Mouse (Mus musculus) Patski (cell line): ENCODE measurements around the gene Kdm6b. TPM values are rescaled to one million over a fixed set of nuclear protein-coding genes. Genes with fewer than 3 reads are reported as not detected.

ENCODE experiments used
- ATAC-seq: fragments of 100-300 bp; one replicate; pipeline ENCODE4 v1.8.0; 2021
- CTCF ChIA-PET: fragments of 350-600 bp; sonication (Branson Sonifier 250); formaldehyde crosslinking; loops from one replicate; lab custom pipeline; 2022; ENCODE audit warnings: inconsistent platforms; lab: Charles Lee
- POLR2A ChIA-PET: fragments of 350-600 bp; sonication (Branson Sonifier 250); formaldehyde crosslinking; loops from one replicate; lab custom pipeline; 2022; ENCODE audit warnings: antibody characterized with exemption, inconsistent platforms; lab: Charles Lee
- DNase-seq: peaks from one replicate; pipeline ENCODE4 v3.0.0-alpha.2; 2011; ENCODE audit warnings: low read depth, low spot score
- H3K27me3 ChIP-seq: fragments of 371-371 bp; one replicate; pipeline ENCODE4 v1.5.1; 2021
- CTCF ChIP-seq: fragments of 100-300 bp; IDR thresholded peaks from one replicate; pipeline ENCODE4 v1.5.1; 2021
- in situ Hi-C: fragments of 300-500 bp; cut with MboI; formaldehyde crosslinking; loops from 3 replicates; pipeline ENCODE4 v1.11.1; 2018; ENCODE audit warnings: low pct_unique_long_range_greater_than_20kb, mixed read lengths
- polyA plus RNA-seq: library from polyadenylated mRNA; unstranded; gene quantifications from one replicate; pipeline ENCODE4 v1.2.3, GENCODE M21; 2021

Kdm6b gene
- polyA plus RNA-seq, 1 experiment from 2014 or later = 26.6 TPM

DNA sequence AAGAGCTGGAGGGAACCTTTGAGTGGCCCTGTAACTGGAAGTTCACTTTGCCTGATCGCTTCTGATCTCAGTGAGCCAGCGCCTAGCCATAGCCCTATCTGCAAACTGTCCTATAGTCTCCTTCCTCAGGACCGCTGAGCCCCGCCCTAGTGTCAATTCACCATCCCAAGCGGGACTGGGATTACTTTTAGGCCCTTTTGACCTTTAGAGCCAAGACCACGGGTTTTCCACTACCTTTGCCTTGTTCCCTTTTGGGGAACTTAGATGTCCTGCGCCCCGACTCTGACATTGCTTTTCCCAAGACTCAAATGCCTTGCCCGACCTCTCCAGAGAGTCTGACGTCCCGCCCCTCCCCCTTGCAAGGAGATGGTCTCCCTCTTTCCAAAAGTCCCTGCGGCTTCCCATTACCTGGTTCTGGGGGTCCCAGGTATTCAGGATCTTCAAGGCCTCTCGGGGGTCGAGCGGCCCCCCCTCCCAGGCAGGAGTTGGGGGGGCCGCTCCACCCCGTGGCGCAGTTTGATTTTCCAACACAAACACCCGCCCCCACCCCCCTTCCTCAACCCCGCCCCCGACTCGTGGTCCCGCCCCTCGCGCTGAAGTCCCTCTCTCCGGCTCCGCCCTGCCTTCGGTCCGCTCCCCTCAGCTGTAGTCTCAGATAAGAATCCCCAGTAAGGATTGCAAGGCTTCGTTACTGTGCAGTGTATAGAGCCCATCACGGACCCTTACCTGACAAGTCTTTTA, 6.5 kb upstream of the Kdm6b start:
- H3K27me3 ChIP-seq = peaks cover 10% of the 10 kb centered on the region
- ATAC-seq (no peak), DNase-seq (no peak)
- ChIA-PET POLR2A (interaction anchor here (0.7 to 2.6 kb wide), 3 partner anchors 11 to 25 kb away, joined by 3 to 34 read pairs (median 4); partner anchors contain the start of genes Cyb5d1 and Naa38), CTCF (interaction anchor here (1.8 to 2.5 kb wide), 2 partner anchors 10 to 94 kb away, joined by 4 to 9 read pairs; no protein-coding TSS in a partner anchor)
- no peak for TF ChIP-seq CTCF
- in situ Hi-C loops = loop anchor here (25.0 kb wide), 1 partner anchor 567 kb away; the partner anchor contains the start of genes Ctdnep1, Elp5, Gabarap and Phf23

DNA sequence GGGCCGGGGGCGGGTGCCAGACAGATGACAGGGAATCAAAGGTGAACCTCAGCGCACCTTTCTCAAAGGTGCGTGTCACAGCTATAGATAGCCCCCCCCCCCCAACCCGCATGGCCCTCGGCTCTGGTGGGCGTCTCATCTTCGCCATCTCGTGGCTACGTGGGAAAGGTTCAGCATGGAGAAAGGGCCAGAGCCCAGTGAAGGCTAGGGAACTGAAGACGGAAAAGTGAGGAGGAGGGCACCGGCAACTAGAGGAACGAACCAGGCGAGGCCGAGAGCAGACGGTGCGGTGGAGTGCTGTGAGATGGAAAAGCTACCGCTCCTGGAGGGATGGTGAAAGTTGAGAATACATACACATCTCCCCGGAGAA, 6.0 kb upstream of the Kdm6b start:
- DNase-seq = no peak
- CTCF ChIA-PET = interaction anchor here (1.8 to 2.5 kb wide), 2 partner anchors 9 to 94 kb away, joined by 4 to 9 read pairs; no protein-coding TSS in a partner anchor
- TF ChIP-seq CTCF = no peak
- in situ Hi-C loops = loop anchor here (25.0 kb wide), 1 partner anchor 568 kb away; the partner anchor contains the start of genes Ctdnep1, Elp5, Gabarap and Phf23
- ATAC-seq = no peak
- peaks cover 10% of the 10 kb centered on the region for H3K27me3 ChIP-seq
- POLR2A ChIA-PET = interaction anchor here (0.6 to 2.6 kb wide), 4 partner anchors 10 to 93 kb away, joined by 3 to 34 read pairs (median 4); partner anchors contain the start of genes Cyb5d1 and Naa38

DNA sequence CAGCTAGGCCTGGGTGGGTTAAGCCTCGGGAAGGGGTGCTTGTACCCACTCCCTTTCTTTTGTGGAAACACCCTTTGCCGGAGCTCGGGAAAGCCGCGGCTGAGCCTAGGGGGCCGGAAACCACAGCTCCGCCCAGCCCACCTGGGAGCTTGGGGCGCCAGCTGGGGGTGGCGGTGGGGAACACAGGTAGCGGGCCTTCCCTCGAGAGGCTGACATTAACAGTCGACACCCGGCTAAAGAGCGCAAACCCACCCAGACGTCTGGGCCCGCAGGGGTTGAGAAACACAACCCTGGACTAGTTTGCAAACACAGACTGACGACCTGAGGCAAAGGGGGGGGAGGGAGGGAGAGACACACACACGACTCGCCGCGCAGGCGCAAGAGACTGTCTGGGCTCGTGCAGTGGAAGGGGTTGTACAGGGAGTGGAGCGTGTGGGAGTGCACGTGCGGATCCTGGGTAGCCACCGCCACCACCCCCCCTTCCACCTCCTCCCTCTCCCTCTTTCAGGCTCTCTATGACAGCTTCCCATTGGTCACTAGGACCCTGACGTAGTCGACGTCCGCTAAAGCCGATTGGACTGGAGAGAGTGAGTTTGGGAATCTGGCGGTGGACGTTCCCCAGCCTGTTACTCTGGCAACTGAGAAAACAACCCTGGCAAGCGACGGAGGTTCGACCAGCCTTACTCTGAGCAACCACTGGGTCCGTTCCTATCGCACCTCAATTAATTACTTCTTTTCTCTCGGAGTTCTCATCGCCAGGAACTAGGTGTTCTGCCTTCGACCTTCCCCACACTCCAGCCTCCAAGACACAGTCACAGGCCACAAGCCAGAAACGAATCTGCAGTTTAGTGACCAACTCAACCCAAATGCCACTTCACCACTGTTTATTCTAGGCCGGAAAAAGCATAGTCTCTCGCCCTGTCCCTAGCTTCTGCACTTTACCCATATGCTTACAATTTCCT, 5.3 kb upstream of the Kdm6b start:
- in situ Hi-C loops = loop anchor here (25.0 kb wide), 1 partner anchor 569 kb away; the partner anchor contains the start of genes Ctdnep1, Elp5, Gabarap and Phf23
- ChIA-PET POLR2A (interaction anchor here (0.6 to 2.6 kb wide), 5 partner anchors 9 to 158 kb away, joined by 3 to 34 read pairs (median 4); no protein-coding TSS in a partner anchor), CTCF (interaction anchor here (1.8 to 2.5 kb wide), 2 partner anchors 8 to 95 kb away, joined by 4 to 9 read pairs; no protein-coding TSS in a partner anchor)
- H3K27me3 ChIP-seq = peaks cover 10% of the 10 kb centered on the region
- no peak for TF ChIP-seq CTCF
- DNase-seq (no peak), ATAC-seq (peak; percentile 46)

DNA sequence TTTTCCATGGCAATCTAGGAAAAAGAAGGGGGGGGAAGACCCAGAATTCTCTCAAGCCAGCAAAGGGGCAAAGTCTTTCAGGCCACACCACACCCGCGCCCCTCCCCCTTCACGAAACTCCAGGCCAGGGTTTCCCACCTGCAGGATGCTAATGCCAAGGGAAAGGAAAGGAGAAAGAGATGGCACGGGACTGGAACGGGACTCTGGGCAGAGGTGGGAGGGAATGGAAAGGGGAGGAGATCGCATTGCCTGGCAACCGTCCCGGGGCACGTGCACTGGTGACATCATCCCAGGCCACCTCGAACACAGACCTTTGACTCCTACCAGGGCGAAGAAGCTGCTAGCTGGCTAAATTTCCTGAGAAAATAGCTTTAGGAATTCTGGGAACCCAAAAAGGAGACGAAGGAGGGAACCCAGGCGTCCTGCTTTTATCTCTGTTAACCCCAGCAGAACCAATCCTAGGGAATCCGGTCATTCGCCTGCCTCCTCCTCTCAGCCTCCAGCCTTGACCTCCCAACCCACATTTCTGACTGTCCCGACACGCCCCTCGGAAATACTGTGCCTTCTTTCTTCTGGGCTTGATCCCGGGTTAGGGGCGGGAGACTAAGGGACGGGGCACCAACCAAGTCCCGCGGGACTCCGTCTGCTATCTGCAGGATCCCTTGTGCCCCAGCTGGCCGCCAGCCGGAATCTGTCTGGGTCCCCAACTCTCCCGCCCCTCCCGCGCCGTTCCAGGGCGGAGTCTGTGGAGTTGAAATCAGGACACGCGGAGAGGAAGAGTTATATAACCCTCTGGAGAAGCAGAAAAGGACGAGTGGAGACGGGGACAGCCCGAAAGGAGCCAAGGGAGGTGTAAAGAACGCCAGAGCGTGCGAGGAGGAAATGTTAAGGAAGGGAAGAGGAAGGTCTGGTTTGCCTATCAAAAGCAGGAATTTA, 4.2 kb upstream of the Kdm6b start:
- in situ Hi-C loops = loop anchor here (25.0 kb wide), 1 partner anchor 570 kb away; the partner anchor contains the start of genes Ctdnep1, Elp5, Gabarap and Phf23
- CTCF ChIA-PET = interaction anchor here (1.3 to 2.5 kb wide), 3 partner anchors 7 to 161 kb away, joined by 3 to 9 read pairs (median 4); no protein-coding TSS in a partner anchor

DNA sequence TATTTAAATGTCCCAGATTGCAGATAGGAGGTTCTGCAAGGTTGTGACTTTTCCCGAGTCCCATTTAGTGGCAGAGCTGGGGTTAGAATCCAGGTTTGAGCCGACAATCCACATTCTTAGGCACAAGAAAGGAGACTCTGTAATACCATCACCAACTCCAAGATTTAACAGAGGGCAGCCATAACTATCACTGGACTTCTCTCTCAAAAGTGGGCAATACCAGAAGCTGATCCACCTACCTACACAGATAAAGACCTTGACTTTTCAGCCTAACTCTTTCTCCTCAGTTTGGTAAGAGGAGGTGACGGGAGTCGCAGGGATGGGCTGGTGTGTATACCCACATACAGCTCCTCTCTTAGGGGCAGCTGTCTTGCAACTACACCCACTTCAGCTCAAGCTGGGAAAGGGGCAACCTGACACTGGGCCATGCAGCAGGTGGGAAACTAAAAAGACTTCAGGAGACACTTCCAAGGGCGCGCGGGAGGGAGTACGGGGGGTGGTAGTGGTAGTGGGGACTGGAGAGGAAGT, 3.5 kb upstream of the Kdm6b start:
- POLR2A ChIA-PET = interaction anchor here (0.6 to 2.6 kb wide), 6 partner anchors 8 to 272 kb away, joined by 3 to 34 read pairs (median 6); partner anchors contain the start of genes Cyb5d1 and Naa38

More for the DNA sequence above, 4.2 kb upstream of the Kdm6b start:
- H3K27me3 ChIP-seq = peaks cover 7% of the 10 kb centered on the region
- DNase-seq (peak; percentile 93), ATAC-seq (peak; percentile 27)
- no peak for TF ChIP-seq CTCF
- POLR2A ChIA-PET = interaction anchor here (0.9 to 2.6 kb wide), 5 partner anchors 9 to 23 kb away, joined by 3 to 34 read pairs (median 5); partner anchors contain the start of genes Cyb5d1 and Naa38

DNA sequence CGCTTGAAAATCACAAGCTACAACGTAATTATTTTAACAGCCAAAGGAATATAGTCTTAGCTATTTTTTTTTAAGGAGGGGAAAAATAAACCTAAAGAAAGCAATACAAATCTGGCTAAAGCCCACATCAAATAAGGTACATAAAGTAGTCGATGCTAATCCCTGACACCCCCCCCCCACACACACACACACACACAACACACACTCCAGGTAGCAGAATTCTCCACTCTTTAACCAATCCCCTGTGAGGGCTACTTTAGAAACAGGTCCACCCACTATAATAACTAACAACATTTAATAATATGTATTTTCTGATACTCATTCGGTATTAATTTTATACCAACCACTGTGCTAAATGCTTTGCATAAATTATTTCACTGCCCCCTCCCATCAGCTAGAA, 3.0 kb upstream of the Kdm6b start:
- no peak for DNase-seq
- ChIA-PET POLR2A (interaction anchor here (0.6 to 1.6 kb wide), 4 partner anchors 16 to 272 kb away, joined by 3 to 7 read pairs (median 6); partner anchors contain the start of genes Cyb5d1 and Naa38), CTCF (interaction anchor here (0.7 to 1.5 kb wide), 3 partner anchors 8 to 160 kb away, joined by 3 to 4 read pairs (median 3); no protein-coding TSS in a partner anchor)
- peaks cover 5% of the 10 kb centered on the region for H3K27me3 ChIP-seq
- no peak for ATAC-seq
- no peak for TF ChIP-seq CTCF
- in situ Hi-C loops = loop anchor here (25.0 kb wide), 1 partner anchor 571 kb away; the partner anchor contains the start of genes Ctdnep1, Elp5, Gabarap and Phf23

More for the DNA sequence above, 3.5 kb upstream of the Kdm6b start:
- in situ Hi-C loops = loop anchor here (25.0 kb wide), 1 partner anchor 570 kb away; the partner anchor contains the start of genes Ctdnep1, Elp5, Gabarap and Phf23
- DNase-seq (no peak), ATAC-seq (no peak)
- no peak for TF ChIP-seq CTCF
- H3K27me3 ChIP-seq = peaks cover 7% of the 10 kb centered on the region
- CTCF ChIA-PET = interaction anchor here (0.7 to 1.5 kb wide), 4 partner anchors 8 to 160 kb away, joined by 3 to 4 read pairs (median 3); no protein-coding TSS in a partner anchor

DNA sequence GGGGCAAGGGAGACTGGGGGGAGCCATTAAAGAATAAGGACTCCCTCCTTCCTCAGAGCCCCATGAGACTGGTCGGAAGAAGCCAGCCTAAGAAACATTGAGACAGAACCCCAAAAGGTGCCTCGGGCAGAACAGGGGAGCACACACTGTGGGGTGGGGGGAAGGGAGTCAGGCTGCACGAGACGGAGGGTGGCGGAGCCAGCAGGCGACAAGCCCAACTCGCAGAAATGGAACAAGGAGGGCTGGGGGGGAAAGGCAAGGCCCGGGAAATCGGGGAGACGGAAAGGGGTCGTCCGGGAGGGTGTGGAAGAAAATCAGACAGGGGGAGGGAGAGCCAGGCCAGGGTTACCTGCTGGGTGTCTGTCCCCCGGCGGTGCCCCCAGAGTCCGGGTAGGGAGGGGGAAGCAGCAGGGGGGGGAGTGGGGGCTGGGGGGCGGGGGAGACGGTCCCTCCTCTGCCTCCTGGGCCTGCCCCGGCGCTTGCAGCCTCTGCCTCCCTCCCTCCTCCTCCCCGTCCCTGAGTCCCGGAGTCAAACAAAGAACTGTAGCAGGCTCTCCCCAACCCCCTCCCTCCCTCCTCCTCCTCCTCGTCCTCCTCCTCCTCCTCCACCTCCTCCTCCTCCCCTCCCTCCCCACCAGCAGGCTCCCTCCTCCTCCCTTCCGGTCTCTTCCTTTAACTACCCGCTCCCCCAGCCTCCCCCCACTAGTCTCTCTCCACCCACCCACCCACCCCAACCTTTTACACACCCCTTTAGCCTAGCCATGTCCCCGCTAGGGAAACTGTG, 2.4 kb upstream of the Kdm6b start:
- POLR2A ChIA-PET = interaction anchor here (0.8 to 1.5 kb wide), 2 partner anchors 16 to 21 kb away, joined by 7 read pairs; partner anchors contain the start of genes Cyb5d1 and Naa38
- CTCF ChIA-PET = no interaction called here
- ATAC-seq = no peak
- no peak for TF ChIP-seq CTCF
- H3K27me3 ChIP-seq = no peaks in the 10 kb centered on the region
- no peak for DNase-seq
- in situ Hi-C loops = loop anchor here (25.0 kb wide), 1 partner anchor 571 kb away; the partner anchor contains the start of genes Ctdnep1, Elp5, Gabarap and Phf23
